Mouse (Mus musculus) lung, embryonic 16.5 days (tissue): ENCODE results near the gene Gm49325. TPM values are rescaled to one million over a fixed set of nuclear protein-coding genes. Genes with fewer than 3 reads are reported as not detected.

Experiments
- ATAC-seq: fragments of 200-750 bp; cut with Nextera tagmentation; 2 replicates; pipeline ENCODE4 v1.8.0; 2017; ENCODE audit warnings: low read depth, mild to moderate bottlenecking, moderate library complexity
- H3K27ac ChIP-seq: fragments of 300-500 bp; sonication (generic); 2 replicates; pipeline ENCODE4 v1.5.1; 2014; ENCODE audit warnings: mild to moderate bottlenecking, control low read depth, low read length
- H3K27me3 ChIP-seq: fragments of 300-500 bp; sonication (generic); 2 replicates; pipeline ENCODE4 v1.6.1; 2014; ENCODE audit warnings: low read depth, low read length, mixed read lengths; ENCODE audit not compliant: control insufficient read depth, insufficient read depth
- H3K36me3 ChIP-seq: fragments of 300-500 bp; sonication (generic); 2 replicates; pipeline ENCODE4 v1.6.1; 2014; ENCODE audit warnings: low read length; ENCODE audit not compliant: control insufficient read depth, insufficient read depth
- H3K4me1 ChIP-seq: fragments of 300-500 bp; sonication (generic); replicated peaks from 2 replicates; pipeline ENCODE4 v1.6.1; 2014; ENCODE audit warnings: low read length, mixed read lengths; ENCODE audit not compliant: control insufficient read depth, insufficient read depth
- H3K4me2 ChIP-seq: fragments of 300-500 bp; sonication (generic); 2 replicates; pipeline ENCODE4 v1.6.1; 2014; ENCODE audit warnings: low read depth, low read length, control low read depth
- H3K4me3 ChIP-seq: fragments of 300-500 bp; sonication (generic); 2 replicates; pipeline ENCODE4 v1.5.1; 2014; ENCODE audit warnings: mild to moderate bottlenecking, low read length, control low read depth
- H3K9ac ChIP-seq: fragments of 300-500 bp; sonication (generic); 2 replicates; pipeline ENCODE4 v1.6.1; 2014; ENCODE audit warnings: low read length, control low read depth
- H3K9me3 ChIP-seq: fragments of 300-500 bp; sonication (generic); 2 replicates; pipeline ENCODE4 v1.6.1; 2016; ENCODE audit warnings: low read length; ENCODE audit not compliant: control insufficient read depth
- WGBS: fragments of 180-500 bp; shearing (Covaris S2); extraction: QIAGEN DNeasy Blood & Tissue Kit; methylation state at CpG from one replicate; pipeline ENCODE4 v1.1.7; 2014; 5-methylcytosine and 5-hydroxymethylcytosine counted together
- polyA plus RNA-seq: library from polyadenylated mRNA; unstranded; fragments of >200 nt; fragmentation: Nextera tagmentation; extraction: Ambion mirVana; gene quantifications from 2 replicates; pipeline ENCODE4 v1.2.1, GENCODE M21; 2015

Gene Gm49325
- polyA plus RNA-seq, 1 experiment from 2014 or later = 2.4 TPM

DNA sequence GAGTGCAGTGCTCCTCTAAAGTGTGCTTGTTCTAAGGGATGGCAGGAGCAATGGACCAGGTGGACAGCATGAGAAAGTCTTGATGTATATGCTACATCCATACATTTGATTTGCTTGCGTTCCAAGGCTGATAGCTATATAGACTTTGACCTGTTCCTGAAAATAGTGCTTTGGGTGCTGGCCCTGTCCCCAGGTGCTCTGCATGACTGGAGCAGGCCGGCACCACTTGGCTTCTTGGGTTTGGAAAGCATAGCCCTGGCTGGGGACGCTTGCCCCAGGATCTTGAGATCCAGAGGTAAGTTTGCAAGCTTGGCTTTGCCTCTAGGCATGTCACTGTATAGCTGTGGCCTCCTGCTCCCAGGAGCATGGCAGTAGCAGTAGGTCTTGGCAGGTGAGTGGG lies 19.4 kb upstream of the Gm49325 start:
- no peak overlapping the region for H3K27ac ChIP-seq
- peaks cover 5% of the 10 kb centered on the region; the same call in 1 of the 2 replicates for H3K36me3 ChIP-seq
- H3K27me3 ChIP-seq = no peaks in the 10 kb centered on the region
- peaks cover 22% of the 10 kb centered on the region for H3K4me1 ChIP-seq
- no peaks in the 10 kb centered on the region for H3K9me3 ChIP-seq
- ATAC-seq = no peak
- 76% methylated on average over 3 of the region's 3 CpGs for WGBS
- no peak overlapping the region for H3K9ac ChIP-seq
- H3K4me3 ChIP-seq = no peak overlapping the region
- no peak overlapping the region for H3K4me2 ChIP-seq

DNA sequence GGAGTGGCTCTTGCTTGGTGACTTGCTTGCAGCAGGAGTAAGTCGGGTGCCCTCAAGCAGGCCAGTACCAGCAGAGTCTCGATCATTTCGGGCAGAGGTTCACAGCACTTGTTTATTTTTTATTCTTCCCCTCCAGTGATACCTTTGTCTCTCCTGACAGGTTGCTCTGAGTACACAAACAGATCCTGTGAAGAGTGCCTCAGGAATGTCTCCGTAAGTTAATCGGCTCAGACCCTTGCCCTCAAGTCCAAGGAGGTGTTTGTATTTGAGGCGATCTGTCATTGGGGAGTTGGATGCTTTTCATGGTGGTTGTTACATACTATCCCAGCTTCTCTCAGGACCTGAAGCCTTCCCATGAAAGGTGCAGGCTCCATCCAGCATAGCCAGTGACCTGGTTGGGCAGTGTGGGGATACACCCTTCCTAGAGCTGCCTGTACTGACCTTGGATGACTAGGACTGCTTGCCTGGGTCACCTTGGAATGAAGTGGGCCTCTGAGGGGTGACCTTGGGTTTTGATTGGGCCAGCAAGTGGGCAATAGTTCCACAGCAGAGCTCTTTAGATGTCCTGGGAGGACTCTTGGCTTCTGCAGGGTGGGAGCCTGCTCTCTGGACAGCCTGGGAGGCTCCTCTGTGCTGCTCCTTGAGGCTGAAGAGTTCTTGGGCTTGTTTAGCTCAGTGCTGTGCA lies 18.8 kb upstream of the Gm49325 start:
- ATAC-seq = no peak
- peaks cover 5% of the 10 kb centered on the region; the same call in 1 of the 2 replicates for H3K36me3 ChIP-seq
- H3K9ac ChIP-seq = no peak overlapping the region
- 45% methylated on average over 6 of the region's 6 CpGs for WGBS
- H3K27me3 ChIP-seq = no peaks in the 10 kb centered on the region
- no peak overlapping the region for H3K4me3 ChIP-seq
- no peaks in the 10 kb centered on the region for H3K9me3 ChIP-seq
- no peak overlapping the region for H3K4me2 ChIP-seq
- H3K27ac ChIP-seq = no peak overlapping the region
- H3K4me1 ChIP-seq = peaks cover 21% of the 10 kb centered on the region

- Histone ChIP-seq H3K9me3 (no peaks in the 10 kb centered on the region), H3K4me3 (no peak overlapping the region), H3K36me3 (peaks cover 5% of the 10 kb centered on the region), H3K4me2 (no peak overlapping the region), H3K27ac (no peak overlapping the region), H3K27me3 (no peaks in the 10 kb centered on the region), H3K4me1 (peaks cover 13% of the 10 kb centered on the region), H3K9ac (no peak overlapping the region)
- 84% methylated on average over 2 of the region's 2 CpGs for WGBS
- no peak for ATAC-seq
These were observed 18.0 kb upstream of the Gm49325 start for GRCm38 (mm10) chr10:77588036-77588435.

GRCm38 (mm10) chr10:77589117-77589516 lies 16.9 kb upstream of the Gm49325 start:
- H3K36me3 ChIP-seq = peaks cover 15% of the 10 kb centered on the region
- ATAC-seq = no peak
- H3K4me3 ChIP-seq = no peak overlapping the region
- no peaks in the 10 kb centered on the region for H3K27me3 ChIP-seq
- WGBS = 69% methylated on average over 7 of the region's 7 CpGs
- H3K4me1 ChIP-seq = peaks cover 3% of the 10 kb centered on the region
- H3K27ac ChIP-seq = peak overlapping the region; percentile 18; the same call in 1 of the 2 replicates
- H3K4me2 ChIP-seq = no peak overlapping the region
- H3K9me3 ChIP-seq = no peaks in the 10 kb centered on the region
- no peak overlapping the region for H3K9ac ChIP-seq

DNA sequence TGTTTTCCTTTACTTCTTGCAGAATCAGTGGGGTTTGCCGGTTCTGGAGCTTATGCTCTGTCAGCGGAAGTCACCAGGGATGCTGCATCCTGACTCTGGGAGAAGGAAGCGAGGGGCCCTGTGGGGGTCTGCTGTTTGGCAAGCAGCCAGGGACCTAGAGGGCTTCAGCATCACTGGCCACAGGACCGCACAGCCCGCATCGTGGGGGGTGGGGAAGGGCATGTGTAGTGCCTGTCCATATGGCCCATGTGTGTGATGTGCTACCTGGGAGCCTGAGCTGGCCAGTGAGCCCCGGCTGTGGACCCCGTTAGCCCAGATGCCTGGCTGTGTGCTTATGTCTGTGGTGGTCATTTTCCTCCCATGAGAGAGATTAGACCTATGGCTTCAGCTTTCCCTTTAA lies 16.2 kb upstream of the Gm49325 start:
- Histone ChIP-seq H3K4me1 (peaks cover 3% of the 10 kb centered on the region; the same call in 1 of the 2 replicates), H3K36me3 (peaks cover 20% of the 10 kb centered on the region), H3K27me3 (no peaks in the 10 kb centered on the region), H3K9me3 (no peaks in the 10 kb centered on the region), H3K4me2 (no peak overlapping the region), H3K4me3 (no peak overlapping the region), H3K27ac (no peak overlapping the region), H3K9ac (no peak overlapping the region)
- 74% methylated on average over 8 of the region's 8 CpGs for WGBS
- ATAC-seq = no peak

DNA sequence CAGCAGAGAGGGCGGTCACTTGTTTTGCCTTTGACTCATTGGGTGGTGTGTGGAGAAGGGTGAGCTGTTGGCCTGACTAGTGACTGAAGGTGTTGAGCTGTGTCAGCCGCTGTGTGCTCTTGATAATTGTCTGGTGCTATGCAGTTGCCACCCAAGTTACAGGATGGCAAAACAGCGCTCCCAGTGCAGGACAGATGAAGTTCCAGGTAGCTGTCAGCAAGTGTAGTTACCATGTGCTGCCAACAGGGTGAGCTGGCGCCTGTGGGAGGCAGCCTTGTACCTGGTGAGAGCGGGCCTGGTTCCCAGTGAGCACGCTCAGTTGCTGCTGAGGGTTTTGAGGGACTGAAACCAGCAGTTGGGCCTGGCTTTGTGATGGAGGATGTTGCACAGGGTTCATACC lies 15.2 kb upstream of the Gm49325 start:
- Histone ChIP-seq H3K9ac (no peak overlapping the region), H3K27ac (no peak overlapping the region), H3K9me3 (no peaks in the 10 kb centered on the region), H3K36me3 (peaks cover 26% of the 10 kb centered on the region), H3K4me3 (no peak overlapping the region), H3K27me3 (no peaks in the 10 kb centered on the region), H3K4me2 (no peak overlapping the region), H3K4me1 (peaks cover 3% of the 10 kb centered on the region; the same call in 1 of the 2 replicates)
- 41% methylated on average over 6 of the region's 6 CpGs for WGBS
- peak; percentile 61 for ATAC-seq

- Histone ChIP-seq H3K27ac (no peak overlapping the region), H3K4me2 (no peak overlapping the region), H3K27me3 (no peaks in the 10 kb centered on the region), H3K9me3 (no peaks in the 10 kb centered on the region), H3K9ac (no peak overlapping the region), H3K4me3 (no peak overlapping the region), H3K36me3 (peaks cover 26% of the 10 kb centered on the region), H3K4me1 (peaks cover 3% of the 10 kb centered on the region; the same call in 1 of the 2 replicates)
- WGBS = 78% methylated on average over 6 of the region's 6 CpGs
- ATAC-seq = no peak
These were observed 14.5 kb upstream of the Gm49325 start for GRCm38 (mm10) chr10:77591546-77591945.

DNA sequence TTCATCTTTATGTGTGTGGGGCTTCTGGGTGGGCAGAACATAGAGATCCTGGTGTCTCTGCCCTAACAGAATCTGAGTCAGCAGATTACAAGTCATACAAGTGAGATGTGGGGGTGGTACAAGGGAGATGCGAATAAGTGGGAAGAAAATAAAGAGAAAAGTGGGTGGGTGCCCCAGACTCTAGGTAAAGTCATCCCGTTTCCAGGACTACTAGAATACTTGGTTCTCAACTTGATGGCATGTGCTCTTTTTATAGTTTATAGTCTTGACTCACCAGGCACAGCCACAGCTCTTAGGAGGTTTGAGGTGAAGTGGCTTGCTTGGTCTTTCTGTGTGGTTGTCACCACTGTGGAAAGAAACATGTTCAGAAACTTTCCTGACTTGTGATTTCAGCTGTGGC lies 9.9 kb upstream of the Gm49325 start:
- 78% methylated on average over 2 of the region's 2 CpGs for WGBS
- Histone ChIP-seq H3K4me1 (no peaks in the 10 kb centered on the region), H3K4me2 (no peak overlapping the region), H3K27ac (no peak overlapping the region), H3K9ac (no peak overlapping the region), H3K36me3 (peaks cover 32% of the 10 kb centered on the region), H3K9me3 (no peaks in the 10 kb centered on the region), H3K4me3 (no peak overlapping the region), H3K27me3 (no peaks in the 10 kb centered on the region)
- ATAC-seq = no peak

GRCm38 (mm10) chr10:77603021-77603420 lies 3.0 kb upstream of the Gm49325 start:
- Histone ChIP-seq H3K9me3 (no peaks in the 10 kb centered on the region), H3K4me1 (peaks cover 18% of the 10 kb centered on the region), H3K4me2 (no peak overlapping the region), H3K27me3 (no peaks in the 10 kb centered on the region), H3K9ac (no peak overlapping the region), H3K27ac (no peak overlapping the region), H3K36me3 (peaks cover 4% of the 10 kb centered on the region; the same call in 1 of the 2 replicates), H3K4me3 (no peak overlapping the region)
- WGBS = 73% methylated on average over 4 of the region's 4 CpGs
- ATAC-seq = no peak
